27 mouse cellular contexts compared by ENCODE assay signal in the genomic region with DNA sequence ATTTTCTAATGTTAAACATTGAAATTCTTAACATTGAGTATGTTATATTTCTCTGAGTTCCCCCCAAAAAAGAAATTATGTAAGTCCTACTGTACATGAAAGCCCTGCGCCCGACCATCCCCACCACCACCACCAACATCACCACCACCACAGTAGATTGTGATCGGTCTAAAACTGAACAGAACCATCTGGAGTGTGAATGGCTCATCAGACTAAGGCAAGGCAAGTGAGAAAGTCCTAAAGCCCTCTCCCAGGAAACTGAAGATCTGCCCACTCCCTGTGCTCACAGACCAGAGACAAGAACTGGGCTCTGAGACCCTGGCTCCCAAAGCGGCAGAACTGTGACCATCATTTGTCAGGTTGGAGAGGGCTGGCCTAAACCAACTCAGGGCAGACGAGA.
"Had no signal": no experiment of that assay in that cellular context is flagged by ENCODE, and none has a peak within 500 bp of the region (broad histone marks: within the 10 kb centered on the region; RNA-seq: fewer than 3 reads in every experiment).

No protein-coding gene starts in this region.

- H3K36me3 ChIP-seq: intestine, embryonic 15.5 days; limb, embryonic 15.5 days; liver, embryonic 12.5 days had no signal

- H3K4me2 ChIP-seq: heart, embryonic 11.5 days; heart, embryonic 13.5 days; heart, embryonic 15.5 days; hindbrain, embryonic 12.5 days; hindbrain, embryonic 14.5 days; intestine, embryonic 15.5 days; limb, embryonic 13.5 days; limb, embryonic 15.5 days; liver, embryonic 12.5 days had no signal

- H3K4me3 ChIP-seq: heart, adult 2 months; heart, embryonic 13.5 days; heart, embryonic 15.5 days; hindbrain, embryonic 12.5 days; intestine, embryonic 15.5 days; limb, embryonic 13.5 days; limb, embryonic 15.5 days; liver, embryonic 12.5 days had no signal

- H3K9ac ChIP-seq: forebrain, postnatal 0 days; heart, embryonic 13.5 days; heart, embryonic 15.5 days; hindbrain, embryonic 12.5 days; hindbrain, embryonic 14.5 days; intestine, embryonic 15.5 days; limb, embryonic 13.5 days; limb, embryonic 15.5 days; liver, embryonic 12.5 days; liver, embryonic 14.5 days had no signal

- H3K27me3 ChIP-seq: heart, embryonic 13.5 days; heart, embryonic 15.5 days; hindbrain, embryonic 12.5 days; intestine, embryonic 15.5 days; limb, embryonic 13.5 days; limb, embryonic 15.5 days; liver, embryonic 12.5 days had no signal

- H3K27ac ChIP-seq: heart, adult 2 months; heart, embryonic 13.5 days; heart, embryonic 15.5 days; hindbrain, embryonic 12.5 days; hindbrain, embryonic 14.5 days; intestine, embryonic 15.5 days; limb, embryonic 13.5 days; limb, embryonic 15.5 days; liver, embryonic 12.5 days; liver, embryonic 14.5 days had no signal

- DNase-seq: forebrain, postnatal 0 days; gastrocnemius, postnatal 14 days; gastrocnemius, postnatal 36 days; heart, adult 11 months; heart, adult 2 months; heart, postnatal 14 days; heart, postnatal 36 days; kidney, adult 18-20 months; kidney, adult 8-10 months; kidney, postnatal 10 days; kidney, postnatal 36 days; layer of hippocampus, adult 9-11 months; layer of hippocampus, postnatal 36 days; left cerebral cortex, postnatal 4 days had no signal

- ATAC-seq: forebrain, postnatal 0 days; hindbrain, embryonic 16.5 days; inflammation-experienced regulatory T-cells, adult 6 months; intestine, embryonic 15.5 days; intestine, postnatal 0 days; liver, embryonic 12.5 days had no signal

- H3K9me3 ChIP-seq: heart, embryonic 13.5 days; heart, embryonic 15.5 days; hindbrain, embryonic 12.5 days; intestine, embryonic 15.5 days; limb, embryonic 13.5 days; limb, embryonic 15.5 days; liver, embryonic 12.5 days had no signal

- H3K4me1 ChIP-seq: intestine, embryonic 15.5 days; limb, embryonic 13.5 days; limb, embryonic 15.5 days; liver, embryonic 12.5 days had no signal
